Comparison of ENCODE assay signal across 28 mouse cellular contexts in genomic region chr5:123406952-123407351, GRCm38 (mm10). TPM values are rescaled to one million over a fixed set of nuclear protein-coding genes. Genes with fewer than 3 reads are reported as not detected.
DNase-seq lines count a peak whose midpoint lies in the region; ATAC-seq lines count a peak whose summit lies in the region.
"Had no signal": no experiment of that assay in that cellular context is flagged by ENCODE, and none has a peak within 500 bp of the region (broad histone marks: within the 10 kb centered on the region; RNA-seq: fewer than 3 reads in every experiment).

No protein-coding gene starts in this region.

- WGBS in hindbrain, embryonic 13.5 days = 58% methylated on average over 2 of the region's 2 CpGs
- 64% methylated on average over 2 of the region's 2 CpGs for WGBS in hindbrain, embryonic 11.5 days

- H3K4me1 ChIP-seq in hindbrain, embryonic 13.5 days (replicated peaks) = peaks cover 16% of the 10 kb centered on the region
- H3K4me1 ChIP-seq in hindbrain, embryonic 11.5 days (replicated peaks; ENCODE audit: control insufficient read depth, insufficient read depth, low read length) = no peaks in the 10 kb centered on the region
- H3K4me1 ChIP-seq: embryonic facial prominence, embryonic 15.5 days had no signal

- no peaks in the 10 kb centered on the region for H3K27me3 ChIP-seq in hindbrain, embryonic 13.5 days
- no peaks in the 10 kb centered on the region for H3K27me3 ChIP-seq in hindbrain, embryonic 11.5 days (ENCODE audit: control insufficient read depth, insufficient read depth, low read length)
- H3K27me3 ChIP-seq: embryonic facial prominence, embryonic 15.5 days; forebrain, embryonic 13.5 days; Patski had no signal

- H3K4me3 ChIP-seq in hindbrain, embryonic 13.5 days = no peak overlapping the region
- H3K4me3 ChIP-seq in hindbrain, embryonic 11.5 days (ENCODE audit: low read depth, low read length) = no peak overlapping the region
- H3K4me3 ChIP-seq: embryonic facial prominence, embryonic 15.5 days; forebrain, embryonic 13.5 days; heart, adult 2 months; heart, embryonic 10.5 days had no signal

- H3K9me3 ChIP-seq in hindbrain, embryonic 13.5 days = peaks cover 5% of the 10 kb centered on the region; the same call in 1 of the 2 replicates
- no peaks in the 10 kb centered on the region for H3K9me3 ChIP-seq in hindbrain, embryonic 11.5 days (ENCODE audit: control insufficient read depth, low read length)
- H3K9me3 ChIP-seq: embryonic facial prominence, embryonic 15.5 days; forebrain, embryonic 13.5 days; G1E; heart, embryonic 10.5 days had no signal

- H3K4me2 ChIP-seq in hindbrain, embryonic 13.5 days = no peak overlapping the region
- no peak overlapping the region for H3K4me2 ChIP-seq in hindbrain, embryonic 11.5 days (replicated peaks; ENCODE audit: low read depth, low read length)
- H3K4me2 ChIP-seq: embryonic facial prominence, embryonic 15.5 days; forebrain, embryonic 13.5 days; hindbrain, embryonic 14.5 days had no signal

- H3K27ac ChIP-seq in hindbrain, embryonic 13.5 days = no peak overlapping the region
- H3K27ac ChIP-seq in hindbrain, embryonic 11.5 days (ENCODE audit: low read depth, low read length) = no peak overlapping the region
- H3K27ac ChIP-seq: embryonic facial prominence, embryonic 15.5 days; forebrain, embryonic 13.5 days; heart, adult 2 months; heart, embryonic 10.5 days; hindbrain, embryonic 14.5 days; hindbrain, postnatal 0 days had no signal

- ATAC-seq in hindbrain, embryonic 13.5 days (ENCODE audit: low FRiP score) = no peak
- no peak for ATAC-seq in hindbrain, embryonic 11.5 days (ENCODE audit: low FRiP score)
- ATAC-seq: activated CD4-positive, CD25-positive, alpha-beta regulatory T cell, adult 4 months; forebrain, embryonic 13.5 days; forebrain, embryonic 16.5 days; hindbrain, postnatal 0 days; inflammation-experienced regulatory T-cells, adult 6 months; intestine, embryonic 16.5 days; Patski had no signal

- H3K9ac ChIP-seq in hindbrain, embryonic 13.5 days = peak overlapping the region; percentile 31; the same call in 1 of the 2 replicates
- no peak overlapping the region for H3K9ac ChIP-seq in hindbrain, embryonic 11.5 days (ENCODE audit: low read depth, low read length)
- H3K9ac ChIP-seq: embryonic facial prominence, embryonic 15.5 days; forebrain, embryonic 13.5 days; hindbrain, embryonic 14.5 days had no signal

- DNase-seq in hindbrain, embryonic 11.5 days (ENCODE audit: low spot score) = no peak
- DNase-seq in R1 (ENCODE audit: low read depth, low spot score) = peak; percentile 22
- peak; percentile 57 for DNase-seq in fibroblast of lung, adult 2 months (ENCODE audit: low read depth)
- no peak for DNase-seq in ovary, adult 18-20 months (ENCODE audit: low spot score)
- no peak for DNase-seq in cerebellum, adult 11 months
- DNase-seq in thymus, postnatal 10 days (ENCODE audit: low spot score in 2 of 2) = no peak
- DNase-seq: adrenal gland, postnatal 10 days; cerebellum, adult 11-12 months; cerebellum, adult 8-10 months; cerebellum, postnatal 10 days; cerebellum, postnatal 36 days; embryo, embryonic 11 days; gastrocnemius, postnatal 25 days; heart, adult 2 months; kidney, adult 18-20 months; kidney, adult 9 months had no signal

- peaks cover 10% of the 10 kb centered on the region for H3K36me3 ChIP-seq in hindbrain, embryonic 13.5 days
- no peaks in the 10 kb centered on the region; the same call in 1 of the 2 replicates for H3K36me3 ChIP-seq in hindbrain, embryonic 11.5 days (ENCODE audit: control insufficient read depth, insufficient read depth, low read length)

RNA-seq across cellular contexts. Expression of gene Mlxip, which starts 12.4 kb away (rescaled TPM):
- 18.4 and 19.5 TPM in 2 replicates for polyA plus RNA-seq in hindbrain, embryonic 13.5 days (2015; fragmentation: Nextera tagmentation; extraction: Ambion mirVana)
- polyA plus RNA-seq in hindbrain, embryonic 11.5 days (2014; fragmentation: Nextera tagmentation; extraction: Ambion mirVana) = 16.8 and 18.2 TPM in 2 replicates

Comparison
In these comparisons a context has a peak if more than half of its experiments do, and no peak if none do; other contexts are left out.
1. DNase-seq: peak in R1 (single experiment) and fibroblast of lung, adult 2 months (single experiment); none in hindbrain, embryonic 11.5 days (single experiment), ovary, adult 18-20 months (single experiment), cerebellum, adult 11 months (single experiment) and thymus, postnatal 10 days (0 of 2).